In genomic region chr4:46498976-46499375, GRCm38 (mm10) we compare ENCODE assay signal across 9 mouse cellular contexts. TPM values are rescaled to one million over a fixed set of nuclear protein-coding genes. Genes with fewer than 3 reads are reported as not detected.
DNase-seq lines count a peak whose midpoint lies in the region; ATAC-seq and TF ChIP-seq lines count a peak whose summit lies in the region.
"Had no signal": no experiment of that assay in that cellular context is flagged by ENCODE, and none has a peak within 500 bp of the region (broad histone marks: within the 10 kb centered on the region; RNA-seq: fewer than 3 reads in every experiment).

No protein-coding gene starts in this region.

- H3K4me3 ChIP-seq in forebrain, embryonic 16.5 days (replicated peaks; ENCODE audit: low read length) = no peak overlapping the region
- H3K4me3 ChIP-seq in forebrain, embryonic 12.5 days (replicated peaks) = no peak overlapping the region
- no peak overlapping the region for H3K4me3 ChIP-seq in lung, adult 2 months (replicated peaks; ENCODE audit: extremely low read depth, low read depth, low read length)
- H3K4me3 ChIP-seq: limb, embryonic 13.5 days had no signal

- H3K27ac ChIP-seq in forebrain, embryonic 16.5 days (ENCODE audit: low read length) = no peak overlapping the region
- no peak overlapping the region for H3K27ac ChIP-seq in forebrain, embryonic 12.5 days
- H3K27ac ChIP-seq: limb, embryonic 13.5 days had no signal

- no peak overlapping the region for H3K4me2 ChIP-seq in forebrain, embryonic 16.5 days (ENCODE audit: low read length)
- no peak overlapping the region for H3K4me2 ChIP-seq in forebrain, embryonic 12.5 days
- H3K4me2 ChIP-seq: limb, embryonic 13.5 days had no signal

- peak; percentile 42 for DNase-seq in lung, adult 2 months
- DNase-seq in lung, postnatal 25 days (ENCODE audit: low spot score) = no peak
- DNase-seq in adrenal gland, postnatal 14 days = peak; percentile 66
- peak; percentile 76 for DNase-seq in naive thymus-derived CD4-positive, alpha-beta T cell, adult 2 months (ENCODE audit: low read depth)
- no peak for DNase-seq in layer of hippocampus, adult 9-10 months (ENCODE audit: low spot score)

- no peak overlapping the region for H3K9ac ChIP-seq in forebrain, embryonic 16.5 days (replicated peaks; ENCODE audit: low read depth, low read length)
- H3K9ac ChIP-seq in forebrain, embryonic 12.5 days = no peak overlapping the region
- H3K9ac ChIP-seq: limb, embryonic 13.5 days had no signal

- H3K36me3 ChIP-seq in forebrain, embryonic 16.5 days (ENCODE audit: control insufficient read depth, insufficient read depth) = peaks cover 18% of the 10 kb centered on the region
- peaks cover 50% of the 10 kb centered on the region for H3K36me3 ChIP-seq in forebrain, embryonic 12.5 days (replicated peaks)

- H3K9me3 ChIP-seq in forebrain, embryonic 16.5 days (ENCODE audit: control insufficient read depth, low read length) = no peaks in the 10 kb centered on the region
- no peaks in the 10 kb centered on the region for H3K9me3 ChIP-seq in forebrain, embryonic 12.5 days
- H3K9me3 ChIP-seq: limb, embryonic 13.5 days had no signal

- no peaks in the 10 kb centered on the region for H3K4me1 ChIP-seq in forebrain, embryonic 16.5 days (replicated peaks; ENCODE audit: control insufficient read depth, insufficient read depth, low read length)
- no peaks in the 10 kb centered on the region for H3K4me1 ChIP-seq in forebrain, embryonic 12.5 days
- H3K4me1 ChIP-seq in lung, adult 2 months (ENCODE audit: control insufficient read depth, insufficient read depth, low read length) = no peaks in the 10 kb centered on the region
- H3K4me1 ChIP-seq: limb, embryonic 13.5 days had no signal

- WGBS in forebrain, embryonic 16.5 days = 10% methylated on average over 4 of the region's 4 CpGs
- 9% methylated on average over 4 of the region's 4 CpGs for WGBS in forebrain, embryonic 12.5 days
- 11% methylated on average over 4 of the region's 4 CpGs for WGBS in lung, adult 2 months

- H3K27me3 ChIP-seq in forebrain, embryonic 16.5 days (replicated peaks; ENCODE audit: control insufficient read depth, insufficient read depth, low read length) = no peaks in the 10 kb centered on the region
- H3K27me3 ChIP-seq in forebrain, embryonic 12.5 days = no peaks in the 10 kb centered on the region
- H3K27me3 ChIP-seq: limb, embryonic 13.5 days had no signal

- peak; percentile 18; the same call in 1 of the 2 replicates for ATAC-seq in forebrain, embryonic 16.5 days
- ATAC-seq in forebrain, embryonic 12.5 days (ENCODE audit: low FRiP score) = no peak
- ATAC-seq in erythroblast, adult 5-6 weeks (replicated peaks; ENCODE audit: low FRiP score, poor library complexity, severe bottlenecking) = peak; percentile 40; the same call in 1 of the 2 replicates

- peak; percentile 56 for TF ChIP-seq CTCF in lung, adult 2 months (IDR thresholded peaks at IDR 0.05; ENCODE audit: insufficient read depth, low read length)

- TF ChIP-seq POLR2A in lung, adult 2 months (IDR thresholded peaks at IDR 0.05; ENCODE audit: borderline replicate concordance, extremely low read depth, low read depth, low read length) = no peak

RNA-seq across cellular contexts. Expression of gene Nans, which starts 9.9 kb away (rescaled TPM):
- 81.1 and 85.5 TPM in 2 replicates for polyA plus RNA-seq in forebrain, embryonic 16.5 days (2015; fragmentation: Nextera tagmentation; extraction: Ambion mirVana)
- polyA plus RNA-seq in forebrain, embryonic 12.5 days (2016; fragmentation: Nextera tagmentation; extraction: Ambion mirVana) = 63.5 and 75.8 TPM in 2 replicates
- polyA plus RNA-seq in lung, adult 2 months (2012; rRNA removed) = 20.1 and 21.6 TPM in 2 replicates
- 31.5 and 43.4 TPM in 2 replicates for total RNA-seq in adrenal gland, postnatal 14 days (2021)
- total RNA-seq in erythroblast, adult 5-6 weeks (2015; ENCODE audit: low replicate concordance) = 17.3 and 25.7 TPM in 2 replicates
- total RNA-seq in erythroblast, adult 5-6 weeks (2017; ENCODE audit: low replicate concordance) = 13.1 and 16.7 TPM in 2 replicates

RNA-seq across cellular contexts. Expression of gene Trim14, which starts 37.0 kb away (rescaled TPM):
- 0.85 and 1.4 TPM in 2 replicates for polyA plus RNA-seq in forebrain, embryonic 16.5 days (2015; fragmentation: Nextera tagmentation; extraction: Ambion mirVana)
- 0.95 and 1.7 TPM in 2 replicates for polyA plus RNA-seq in forebrain, embryonic 12.5 days (2016; fragmentation: Nextera tagmentation; extraction: Ambion mirVana)
- polyA plus RNA-seq in lung, adult 2 months (2012; rRNA removed) = 14.6 and 24.7 TPM in 2 replicates
- 7.7 and 8.0 TPM in 2 replicates for total RNA-seq in adrenal gland, postnatal 14 days (2021)
- 1.0 and 16.5 TPM in 2 replicates for total RNA-seq in erythroblast, adult 5-6 weeks (2015; ENCODE audit: low replicate concordance)
- 3.8 and 6.5 TPM in 2 replicates for total RNA-seq in erythroblast, adult 5-6 weeks (2017; ENCODE audit: low replicate concordance)

RNA-seq across cellular contexts. Expression of gene Anp32b, which starts 48.3 kb away (rescaled TPM):
- 105 and 114 TPM in 2 replicates for polyA plus RNA-seq in forebrain, embryonic 16.5 days (2015; fragmentation: Nextera tagmentation; extraction: Ambion mirVana)
- 301 and 311 TPM in 2 replicates for polyA plus RNA-seq in forebrain, embryonic 12.5 days (2016; fragmentation: Nextera tagmentation; extraction: Ambion mirVana)
- 14.4 and 19.2 TPM in 2 replicates for polyA plus RNA-seq in lung, adult 2 months (2012; rRNA removed)
- 156 and 162 TPM in 2 replicates for total RNA-seq in adrenal gland, postnatal 14 days (2021)
- 423 and 438 TPM in 2 replicates for total RNA-seq in erythroblast, adult 5-6 weeks (2015; ENCODE audit: low replicate concordance)
- 88.0 and 170 TPM in 2 replicates for total RNA-seq in erythroblast, adult 5-6 weeks (2017; ENCODE audit: low replicate concordance)

Comparison
In these comparisons a context has a peak if more than half of its experiments do, and no peak if none do; other contexts are left out.
1. DNase-seq: peak in lung, adult 2 months (single experiment), adrenal gland, postnatal 14 days (single experiment) and naive thymus-derived CD4-positive, alpha-beta T cell, adult 2 months (single experiment); none in lung, postnatal 25 days (single experiment) and layer of hippocampus, adult 9-10 months (single experiment).